Mouse (Mus musculus) stomach, embryonic 16.5 days (tissue): ENCODE measurements around the gene Wfdc3. TPM values are rescaled to one million over a fixed set of nuclear protein-coding genes. Genes with fewer than 3 reads are reported as not detected.
A peak's percentile ranks its signal among the peaks of the same experiment; 100 is the strongest.

Source experiments
- ATAC-seq: fragments of 200-750 bp; cut with Nextera tagmentation; 2 replicates; pipeline ENCODE4 v1.8.0; 2017; ENCODE audit warnings: moderate number of reproducible peaks, moderate TSS enrichment; ENCODE audit not compliant: insufficient read depth, low FRiP score
- H3K27ac ChIP-seq: fragments of 300-500 bp; sonication (generic); 2 replicates; pipeline ENCODE4 v1.5.1; 2014; ENCODE audit warnings: low read length
- H3K27me3 ChIP-seq: fragments of 300-500 bp; sonication (generic); 2 replicates; pipeline ENCODE4 v1.6.1; 2014; ENCODE audit warnings: low read length, control low read depth, mixed read lengths; ENCODE audit not compliant: control insufficient read depth, insufficient read depth
- H3K36me3 ChIP-seq: fragments of 300-500 bp; sonication (generic); 2 replicates; pipeline ENCODE4 v1.6.1; 2014; ENCODE audit warnings: low read length; ENCODE audit not compliant: control insufficient read depth, insufficient read depth
- H3K4me1 ChIP-seq: fragments of 300-500 bp; sonication (generic); 2 replicates; pipeline ENCODE4 v1.6.1; 2014; ENCODE audit warnings: low read length, control low read depth, mixed read lengths; ENCODE audit not compliant: control insufficient read depth, insufficient read depth
- H3K4me2 ChIP-seq: fragments of 300-500 bp; sonication (generic); 2 replicates; pipeline ENCODE4 v1.6.1; 2014; ENCODE audit warnings: low read depth, low read length, mixed read lengths
- H3K4me3 ChIP-seq: fragments of 300-500 bp; sonication (generic); replicated peaks from 2 replicates; pipeline ENCODE4 v1.5.1; 2014; ENCODE audit warnings: mild to moderate bottlenecking, low read length
- H3K9ac ChIP-seq: fragments of 300-500 bp; sonication (generic); 2 replicates; pipeline ENCODE4 v1.6.1; 2014; ENCODE audit warnings: low read length
- H3K9me3 ChIP-seq: fragments of 300-500 bp; sonication (generic); replicated peaks from 2 replicates; pipeline ENCODE4 v1.6.1; 2016; ENCODE audit warnings: low read length, control low read depth; ENCODE audit not compliant: control insufficient read depth
- WGBS: fragments of 180-500 bp; shearing (Covaris S2); extraction: QIAGEN DNeasy Blood & Tissue Kit; methylation state at CpG from one replicate; pipeline ENCODE4 v1.1.7; 2014; 5-methylcytosine and 5-hydroxymethylcytosine counted together
- polyA plus RNA-seq: library from polyadenylated mRNA; unstranded; fragments of >200 nt; fragmentation: Nextera tagmentation; extraction: Ambion mirVana; gene quantifications from 2 replicates; pipeline ENCODE4 v1.2.1, GENCODE M21; 2015

Gene Wfdc3
- polyA plus RNA-seq, 1 experiment from 2014 or later, result 1.3 TPM

- no peaks in the 10 kb centered on the region for H3K9me3 ChIP-seq
- ATAC-seq, result no peak
- no peaks in the 10 kb centered on the region for H3K27me3 ChIP-seq
- H3K36me3 ChIP-seq, result 0 out of 2 replicates have a peak, but pooled peaks cover 6% of the 10 kb centered on the region
- H3K27ac ChIP-seq, result peak overlapping the region; percentile 96; the same call in 1 of the 2 replicates
- peak overlapping the region; percentile 89 for H3K4me2 ChIP-seq
- WGBS, result 83% methylated on average over 3 of the region's 3 CpGs
- H3K9ac ChIP-seq, result peak overlapping the region; percentile 90
- H3K4me1 ChIP-seq, result peaks cover 19% of the 10 kb centered on the region
- H3K4me3 ChIP-seq, result peak overlapping the region; percentile 74
Observed at GRCm38 (mm10) chr2:164787032-164787431, 41.3 kb upstream of the Wfdc3 start.

- 9% methylated on average over 15 of the region's 15 CpGs for WGBS
- H3K9me3 ChIP-seq, result no peaks in the 10 kb centered on the region
- H3K9ac ChIP-seq, result peak overlapping the region; percentile 90
- H3K4me2 ChIP-seq, result peak overlapping the region; percentile 89
- no peaks in the 10 kb centered on the region for H3K27me3 ChIP-seq
- ATAC-seq, result no peak
- peak overlapping the region; percentile 96 for H3K27ac ChIP-seq
- no peaks in the 10 kb centered on the region for H3K36me3 ChIP-seq
- peaks cover 19% of the 10 kb centered on the region for H3K4me1 ChIP-seq
- H3K4me3 ChIP-seq, result peak overlapping the region; percentile 74
Observed at GRCm38 (mm10) chr2:164786388-164786885, 40.7 kb upstream of the Wfdc3 start.

GRCm38 (mm10) chr2:164785481-164786387 is 40.0 kb upstream of the Wfdc3 start, which contains the start of gene Snx21:
TSS of gene Snx21 (plus strand) at chr2:164785823.
- peak within 1 kb of the TSS; percentile 89 for H3K4me2 ChIP-seq

GRCm38 (mm10) chr2:164784869-164785420 is 39.2 kb upstream of the Wfdc3 start:
- Histone ChIP-seq H3K9me3 (no peaks in the 10 kb centered on the region), H3K4me1 (peaks cover 19% of the 10 kb centered on the region), H3K27me3 (no peaks in the 10 kb centered on the region), H3K4me3 (peak overlapping the region; percentile 74), H3K9ac (peak overlapping the region; percentile 90), H3K4me2 (peak overlapping the region; percentile 89), H3K27ac (peak overlapping the region; percentile 96), H3K36me3 (no peaks in the 10 kb centered on the region)
- no peak for ATAC-seq
- 9% methylated on average over 7 of the region's 7 CpGs for WGBS

More at GRCm38 (mm10) chr2:164785481-164786387, 40.0 kb upstream of the Wfdc3 start, which contains the start of gene Snx21:
- Histone ChIP-seq H3K27ac (peak within 1 kb of the TSS; percentile 96), H3K9ac (peak within 1 kb of the TSS; percentile 90), H3K4me3 (peak within 1 kb of the TSS; percentile 74), H3K4me1 (peaks cover 19% of the 10 kb centered on the region), H3K36me3 (no peaks in the 10 kb centered on the region), H3K27me3 (no peaks in the 10 kb centered on the region), H3K9me3 (no peaks in the 10 kb centered on the region)
- WGBS, result under 1% methylated on average over 80 of the region's 89 CpGs
- peak; percentile 96 for ATAC-seq

- H3K4me1 ChIP-seq, result peaks cover 19% of the 10 kb centered on the region
- peak overlapping the region; percentile 89; the same call in 1 of the 2 replicates for H3K4me2 ChIP-seq
- ATAC-seq, result no peak
- no peaks in the 10 kb centered on the region for H3K36me3 ChIP-seq
- 69% methylated on average over 7 of the region's 7 CpGs for WGBS
- H3K9me3 ChIP-seq, result no peaks in the 10 kb centered on the region
- H3K4me3 ChIP-seq, result no peak overlapping the region
- no peak overlapping the region for H3K9ac ChIP-seq
- no peaks in the 10 kb centered on the region for H3K27me3 ChIP-seq
- H3K27ac ChIP-seq, result no peak overlapping the region
Observed at GRCm38 (mm10) chr2:164783926-164784581, 38.3 kb upstream of the Wfdc3 start.

- no peaks in the 10 kb centered on the region for H3K36me3 ChIP-seq
Observed at GRCm38 (mm10) chr2:164781876-164782275, 36.1 kb upstream of the Wfdc3 start.

GRCm38 (mm10) chr2:164779481-164780086 is 33.9 kb upstream of the Wfdc3 start, which contains the start of gene Tnnc2:
TSS of gene Tnnc2 (minus strand) at chr2:164779967.
- no peaks in the 10 kb centered on the region for H3K27me3 ChIP-seq
- no peak for ATAC-seq
- no peaks in the 10 kb centered on the region for H3K36me3 ChIP-seq
- H3K27ac ChIP-seq, result no peak within 1 kb of the TSS
- H3K4me2 ChIP-seq, result no peak within 1 kb of the TSS
- H3K4me3 ChIP-seq, result no peak within 1 kb of the TSS
- H3K9ac ChIP-seq, result no peak within 1 kb of the TSS
- 63% methylated on average over 8 of the region's 8 CpGs for WGBS
- H3K9me3 ChIP-seq, result no peaks in the 10 kb centered on the region
- H3K4me1 ChIP-seq, result peaks cover 3% of the 10 kb centered on the region; the same call in 1 of the 2 replicates

More at GRCm38 (mm10) chr2:164781876-164782275, 36.1 kb upstream of the Wfdc3 start:
- Histone ChIP-seq H3K9ac (no peak overlapping the region), H3K4me3 (no peak overlapping the region), H3K4me2 (no peak overlapping the region), H3K4me1 (peaks cover 10% of the 10 kb centered on the region), H3K9me3 (no peaks in the 10 kb centered on the region), H3K27me3 (no peaks in the 10 kb centered on the region), H3K27ac (no peak overlapping the region)
- WGBS, result 68% methylated on average over 4 of the region's 4 CpGs
- ATAC-seq, result no peak

GRCm38 (mm10) chr2:164778809-164779208 is 33.1 kb upstream of the Wfdc3 start:
- H3K9ac ChIP-seq, result no peak overlapping the region
- H3K27me3 ChIP-seq, result no peaks in the 10 kb centered on the region
- no peaks in the 10 kb centered on the region for H3K36me3 ChIP-seq
- no peak overlapping the region for H3K27ac ChIP-seq
- WGBS, result 74% methylated on average over 7 of the region's 7 CpGs
- no peaks in the 10 kb centered on the region for H3K9me3 ChIP-seq
- H3K4me3 ChIP-seq, result no peak overlapping the region
- no peak for ATAC-seq
- H3K4me2 ChIP-seq, result no peak overlapping the region
- H3K4me1 ChIP-seq, result no peaks in the 10 kb centered on the region
